In genomic region chr3:79842616-79843016, GRCm38 (mm10) we compare ENCODE assay signal across 8 mouse cellular contexts. TPM values are rescaled to one million over a fixed set of nuclear protein-coding genes. Genes with fewer than 3 reads are reported as not detected.
DNase-seq lines count a peak whose midpoint lies in the region; ATAC-seq and TF ChIP-seq lines count a peak whose summit lies in the region.

No protein-coding gene starts in this region.

- H3K27me3 ChIP-seq in forebrain, embryonic 11.5 days (ENCODE audit: control insufficient read depth, insufficient read depth, low read length) = no peaks in the 10 kb centered on the region
- H3K27me3 ChIP-seq in heart, postnatal 0 days (ENCODE audit: control insufficient read depth, insufficient read depth, low read length) = no peaks in the 10 kb centered on the region
- no peaks in the 10 kb centered on the region for H3K27me3 ChIP-seq in liver, postnatal 0 days (ENCODE audit: insufficient read depth, low read length)
- no peaks in the 10 kb centered on the region for H3K27me3 ChIP-seq in neural tube, embryonic 13.5 days

- H3K36me3 ChIP-seq in forebrain, embryonic 11.5 days (ENCODE audit: control insufficient read depth, insufficient read depth, low read length) = no peaks in the 10 kb centered on the region
- H3K36me3 ChIP-seq in heart, postnatal 0 days (replicated peaks; ENCODE audit: control insufficient read depth, insufficient read depth, low read length) = peaks cover 5% of the 10 kb centered on the region
- H3K36me3 ChIP-seq in liver, postnatal 0 days (replicated peaks; ENCODE audit: insufficient read depth, low read length) = no peaks in the 10 kb centered on the region
- H3K36me3 ChIP-seq in neural tube, embryonic 13.5 days = no peaks in the 10 kb centered on the region

- peak overlapping the region; percentile 55 for H3K4me2 ChIP-seq in forebrain, embryonic 11.5 days (ENCODE audit: low read depth, low read length, severe bottlenecking)
- H3K4me2 ChIP-seq in heart, postnatal 0 days (ENCODE audit: low read depth, low read length) = peak overlapping the region; percentile 82
- H3K4me2 ChIP-seq in liver, postnatal 0 days (ENCODE audit: low read depth, low read length) = peak overlapping the region; percentile 76
- H3K4me2 ChIP-seq in neural tube, embryonic 13.5 days = peak overlapping the region; percentile 67

- no peak for TF ChIP-seq CTCF in heart, postnatal 0 days (IDR thresholded peaks at IDR 0.05; ENCODE audit: low read depth)
- TF ChIP-seq CTCF in liver, postnatal 0 days (IDR thresholded peaks at IDR 0.05; ENCODE audit: low read depth) = no peak

- DNase-seq in CD4-positive helper T cell, adult 2 months (ENCODE audit: low read depth, low spot score) = peak; percentile 83
- peak; percentile 28 for DNase-seq in c-Kit-negative CD71-positive TER-119-positive erythroid progenitor cells, embryonic 14.5 days (ENCODE audit: low read depth, low spot score)
- DNase-seq in forebrain, embryonic 11.5 days (ENCODE audit: low spot score) = peak; percentile 78
- peak; percentile 78 for DNase-seq in heart, postnatal 0 days (ENCODE audit: low spot score)
- DNase-seq in kidney, postnatal 36 days = peak; percentile 76 to 85
- peak; percentile 70 for DNase-seq in liver, postnatal 0 days
- DNase-seq in testis, postnatal 10 days (ENCODE audit: low spot score) = peak; percentile 72

- no peak for TF ChIP-seq EP300 in heart, postnatal 0 days (IDR thresholded peaks at IDR 0.05; ENCODE audit: low read depth)
- TF ChIP-seq EP300 in liver, postnatal 0 days (IDR thresholded peaks at IDR 0.05; ENCODE audit: low read depth) = no peak

- H3K4me3 ChIP-seq in forebrain, embryonic 11.5 days (ENCODE audit: low read depth, low read length) = peak overlapping the region; percentile 38
- peak overlapping the region; percentile 60 for H3K4me3 ChIP-seq in heart, postnatal 0 days (ENCODE audit: low read depth, low read length)
- H3K4me3 ChIP-seq in liver, postnatal 0 days (ENCODE audit: low read depth, low read length) = peak overlapping the region; percentile 54
- H3K4me3 ChIP-seq in neural tube, embryonic 13.5 days = peak overlapping the region; percentile 44

- WGBS in forebrain, embryonic 11.5 days = under 1% methylated on average over 19 of the region's 19 CpGs
- under 1% methylated on average over 19 of the region's 19 CpGs for WGBS in heart, postnatal 0 days
- under 1% methylated on average over 19 of the region's 19 CpGs for WGBS in liver, postnatal 0 days (ENCODE audit: insufficient replicate concordance)
- under 1% methylated on average over 19 of the region's 19 CpGs for WGBS in neural tube, embryonic 13.5 days

- H3K9ac ChIP-seq in forebrain, embryonic 11.5 days (ENCODE audit: low read length) = peak overlapping the region; percentile 51
- peak overlapping the region; percentile 60 for H3K9ac ChIP-seq in heart, postnatal 0 days (replicated peaks; ENCODE audit: low read depth, low read length)
- peak overlapping the region; percentile 61 for H3K9ac ChIP-seq in liver, postnatal 0 days (replicated peaks)
- H3K9ac ChIP-seq in neural tube, embryonic 13.5 days = peak overlapping the region; percentile 56

- H3K4me1 ChIP-seq in forebrain, embryonic 11.5 days (replicated peaks; ENCODE audit: control insufficient read depth, insufficient read depth, low read length) = no peaks in the 10 kb centered on the region
- peaks cover 5% of the 10 kb centered on the region for H3K4me1 ChIP-seq in heart, postnatal 0 days (ENCODE audit: control insufficient read depth, insufficient read depth)
- H3K4me1 ChIP-seq in liver, postnatal 0 days (ENCODE audit: insufficient read depth) = peaks cover 8% of the 10 kb centered on the region; the same call in 1 of the 2 replicates
- peaks cover 9% of the 10 kb centered on the region for H3K4me1 ChIP-seq in neural tube, embryonic 13.5 days (replicated peaks)

- H3K27ac ChIP-seq in forebrain, embryonic 11.5 days (ENCODE audit: low read depth, low read length) = no peak overlapping the region
- peak overlapping the region; percentile 82 for H3K27ac ChIP-seq in heart, postnatal 0 days (ENCODE audit: low read depth)
- H3K27ac ChIP-seq in liver, postnatal 0 days (ENCODE audit: low read depth) = peak overlapping the region; percentile 84
- H3K27ac ChIP-seq in neural tube, embryonic 13.5 days (replicated peaks) = no peak overlapping the region

- H3K9me3 ChIP-seq in forebrain, embryonic 11.5 days (ENCODE audit: control insufficient read depth, low read length) = no peaks in the 10 kb centered on the region
- H3K9me3 ChIP-seq in heart, postnatal 0 days (replicated peaks; ENCODE audit: control insufficient read depth, low read length) = no peaks in the 10 kb centered on the region
- H3K9me3 ChIP-seq in liver, postnatal 0 days (ENCODE audit: low read length) = no peaks in the 10 kb centered on the region
- H3K9me3 ChIP-seq in neural tube, embryonic 13.5 days = no peaks in the 10 kb centered on the region

- ATAC-seq in forebrain, embryonic 11.5 days (replicated peaks; ENCODE audit: low FRiP score) = peak; percentile 82
- peak; percentile 87 for ATAC-seq in heart, postnatal 0 days (ENCODE audit: insufficient read depth, low read depth)
- peak; percentile 84 for ATAC-seq in liver, postnatal 0 days
- ATAC-seq in neural tube, embryonic 13.5 days (ENCODE audit: low read depth) = peak; percentile 86

RNA-seq across cellular contexts. Expression of gene Tmem144, which starts 10.0 kb away (rescaled TPM):
- polyA plus RNA-seq in forebrain, embryonic 11.5 days (2014; fragmentation: Nextera tagmentation; extraction: Ambion mirVana) = 3.5 and 4.2 TPM in 2 replicates
- total RNA-seq in heart, postnatal 0 days (2014; rRNA removed; ENCODE audit: low replicate concordance) = 7.9 and 15.1 TPM in 2 replicates
- 11.3 and 12.2 TPM in 2 replicates for polyA plus RNA-seq in heart, postnatal 0 days (2015; fragmentation: Nextera tagmentation; extraction: Ambion mirVana)
- polyA plus RNA-seq in liver, postnatal 0 days (2015; fragmentation: Nextera tagmentation; extraction: Ambion mirVana) = 1.2 and 2.0 TPM in 2 replicates
- 1.2 and 1.6 TPM in 2 replicates for polyA plus RNA-seq in neural tube, embryonic 13.5 days (2015; fragmentation: Nextera tagmentation; extraction: Ambion mirVana)

RNA-seq across cellular contexts. Expression of gene Fam198b, which starts 41.7 kb away (rescaled TPM):
- 1.1 and 1.7 TPM in 2 replicates for polyA plus RNA-seq in forebrain, embryonic 11.5 days (2014; fragmentation: Nextera tagmentation; extraction: Ambion mirVana)
- total RNA-seq in heart, postnatal 0 days (2014; rRNA removed; ENCODE audit: low replicate concordance) = 110 and 114 TPM in 2 replicates
- 45.7 and 51.9 TPM in 2 replicates for polyA plus RNA-seq in heart, postnatal 0 days (2015; fragmentation: Nextera tagmentation; extraction: Ambion mirVana)
- polyA plus RNA-seq in liver, postnatal 0 days (2015; fragmentation: Nextera tagmentation; extraction: Ambion mirVana) = 0.35 and 0.47 TPM in 2 replicates
- 7.2 and 7.8 TPM in 2 replicates for polyA plus RNA-seq in neural tube, embryonic 13.5 days (2015; fragmentation: Nextera tagmentation; extraction: Ambion mirVana)

Comparison
In these comparisons a context has a peak if more than half of its experiments do, and no peak if none do; other contexts are left out.
1. DNase-seq: peak in every context shown above with its lines; median percentile 83 in CD4-positive helper T cell, adult 2 months; 80 in kidney, postnatal 36 days; 78 in forebrain, embryonic 11.5 days; 78 in heart, postnatal 0 days; 72 in testis, postnatal 10 days; 70 in liver, postnatal 0 days; 28 in c-Kit-negative CD71-positive TER-119-positive erythroid progenitor cells, embryonic 14.5 days.
2. H3K27ac ChIP-seq: peak in heart, postnatal 0 days (single experiment) and liver, postnatal 0 days (single experiment); none in forebrain, embryonic 11.5 days (single experiment) and neural tube, embryonic 13.5 days (single experiment).
3. Peak in every context shown above with its lines, with median percentiles within 50 percentile points of each other: ATAC-seq, H3K4me2 ChIP-seq, H3K4me3 ChIP-seq and H3K9ac ChIP-seq.